Mouse (Mus musculus) kidney, adult 8-10 months (tissue): ENCODE data around the gene Taok2.

Experiments
- DNase-seq, 2 experiments: peaks; one replicate each; pipeline ENCODE4 v3.0.0; 2022

Taok2 gene

DNA sequence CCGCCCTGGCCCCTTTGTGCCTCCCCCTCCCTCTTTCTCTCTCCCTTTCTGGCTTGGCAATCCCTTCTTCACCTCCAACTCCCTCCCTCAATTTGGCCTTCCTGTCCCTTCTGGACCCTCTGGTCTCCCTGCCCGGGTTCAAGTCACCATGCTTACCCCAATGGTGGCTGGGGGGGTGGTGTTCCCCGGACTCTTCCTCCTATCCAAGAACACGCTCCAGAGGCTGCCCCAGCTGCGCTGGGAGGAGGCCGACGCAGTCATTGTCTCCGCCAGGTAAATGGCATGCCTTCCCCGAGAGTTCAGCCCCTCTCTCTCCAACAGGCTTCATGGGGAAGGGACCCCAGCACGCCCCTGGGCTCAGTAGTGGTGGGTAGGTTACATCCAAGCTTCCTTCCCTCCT is 60.6 kb downstream of the Taok2 start:
- no peak for DNase-seq

DNA sequence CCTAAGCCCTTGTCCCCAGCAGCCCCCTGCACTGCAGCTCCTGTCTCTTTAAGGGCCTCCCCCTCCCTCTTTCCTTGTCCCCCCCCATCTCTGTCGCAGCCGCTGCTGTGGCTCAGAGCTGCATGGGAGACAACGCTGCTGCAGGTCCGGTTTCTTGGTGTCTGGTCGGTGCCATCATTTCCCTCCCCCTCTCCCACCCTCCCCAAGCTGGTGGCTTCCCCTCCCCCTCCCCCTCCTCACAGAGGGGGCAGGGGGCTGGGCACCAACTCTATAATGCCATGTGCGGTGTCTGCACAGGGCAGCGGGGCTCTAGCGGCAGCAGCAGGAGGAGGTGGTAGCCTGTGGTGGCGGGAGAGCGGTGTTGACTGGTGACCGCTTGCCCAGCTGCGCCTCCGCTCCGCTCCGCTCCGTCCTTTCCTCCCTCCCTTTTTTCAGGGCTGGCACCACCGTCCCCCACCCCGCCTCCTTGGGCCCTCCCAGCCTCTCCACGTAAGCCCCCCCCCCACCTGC is 61.2 kb downstream of the Taok2 start:
- no peak for DNase-seq

DNA sequence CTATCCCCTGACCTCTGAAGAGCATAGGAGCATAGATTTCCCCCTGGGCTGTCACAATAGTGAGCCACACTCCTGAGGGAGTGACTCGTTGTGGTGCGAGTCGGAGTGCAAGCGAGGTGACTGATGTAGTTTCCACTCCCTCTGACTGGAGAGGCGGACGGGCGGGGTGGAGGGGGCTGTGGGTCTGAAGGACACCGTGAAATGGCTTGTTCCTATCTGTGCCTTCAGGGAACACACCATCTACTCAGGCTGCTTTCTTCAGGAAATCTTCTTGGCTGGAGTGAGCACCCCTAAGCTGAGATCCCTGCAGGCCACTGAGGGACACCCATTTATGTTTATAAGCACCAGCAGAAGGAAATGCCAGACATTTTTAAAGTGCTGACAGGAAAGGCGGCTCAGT is 61.8 kb downstream of the Taok2 start:
- DNase-seq: no peak

DNA sequence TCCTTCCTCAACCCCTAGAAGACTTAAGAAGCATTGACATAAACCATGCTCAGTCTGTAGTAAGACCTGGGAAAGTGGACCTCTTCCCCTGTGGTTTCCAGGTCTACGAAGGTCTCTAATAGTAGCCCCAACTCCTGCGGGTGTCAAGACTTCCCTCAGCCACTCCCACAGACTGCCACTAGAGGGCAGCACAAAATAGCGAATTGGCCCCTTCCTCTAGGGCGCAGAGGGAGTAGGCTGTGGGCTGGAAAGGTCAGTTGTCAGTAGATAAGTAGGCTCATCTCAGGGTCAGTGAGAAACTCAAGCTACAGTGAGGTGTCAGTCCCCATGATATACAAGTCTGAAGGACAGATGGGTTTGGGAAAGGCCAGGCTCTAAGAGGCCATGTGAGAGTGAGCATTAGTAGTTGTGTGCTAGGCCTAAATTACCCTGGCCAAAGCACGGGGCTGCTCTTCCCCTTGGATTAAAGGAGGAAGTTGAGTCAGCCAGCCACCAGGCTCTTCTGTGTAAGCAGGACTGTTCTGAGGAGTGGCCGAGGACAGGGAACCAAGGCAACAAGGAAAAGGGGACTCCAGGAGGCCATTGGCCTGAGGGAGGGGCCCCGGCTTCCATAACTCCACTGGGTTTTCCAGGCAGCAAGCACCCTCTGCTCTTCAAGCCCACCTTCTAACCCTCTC is 62.5 kb downstream of the Taok2 start:
- peak; percentile 61 to 85 for DNase-seq

DNA sequence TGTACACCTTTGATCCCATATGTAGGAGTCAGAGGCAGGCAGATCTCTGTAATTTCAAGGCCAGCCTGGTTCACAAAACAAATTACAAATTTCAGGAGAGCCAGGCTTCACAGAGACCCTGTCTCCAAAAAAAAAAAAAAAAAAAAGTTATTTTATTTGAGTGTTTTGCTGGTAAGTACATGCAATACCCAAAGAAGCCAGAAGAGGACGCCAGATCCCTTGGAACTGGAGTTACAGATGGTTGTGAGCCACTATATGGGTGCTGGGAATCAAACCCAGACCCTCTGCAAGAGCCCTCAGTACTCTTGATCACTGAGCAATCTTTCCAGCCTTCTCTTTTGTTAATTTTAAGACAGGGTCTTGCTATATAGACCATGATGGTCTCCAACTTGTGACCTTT is 65.7 kb downstream of the Taok2 start:
- no peak for DNase-seq

DNA sequence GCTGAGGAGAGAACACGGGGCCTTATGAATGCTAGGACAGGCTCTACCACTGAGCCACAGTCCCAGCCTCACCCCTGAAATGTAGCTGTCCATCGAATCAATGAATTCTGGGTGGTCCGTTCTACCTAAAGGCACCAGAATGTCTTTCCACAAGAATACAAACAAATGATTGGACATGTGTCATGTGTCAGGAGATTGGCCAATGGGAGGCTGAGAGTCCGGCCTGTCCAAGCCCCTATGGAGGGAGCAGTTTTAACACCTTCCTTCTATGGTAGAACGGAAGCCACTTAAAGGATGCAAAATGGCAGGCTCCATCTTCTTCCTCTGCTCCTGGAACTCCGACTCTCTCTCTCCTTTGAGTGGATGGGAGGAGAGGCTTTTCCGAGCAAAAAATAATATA is 66.9 kb downstream of the Taok2 start:
- no peak for DNase-seq

DNA sequence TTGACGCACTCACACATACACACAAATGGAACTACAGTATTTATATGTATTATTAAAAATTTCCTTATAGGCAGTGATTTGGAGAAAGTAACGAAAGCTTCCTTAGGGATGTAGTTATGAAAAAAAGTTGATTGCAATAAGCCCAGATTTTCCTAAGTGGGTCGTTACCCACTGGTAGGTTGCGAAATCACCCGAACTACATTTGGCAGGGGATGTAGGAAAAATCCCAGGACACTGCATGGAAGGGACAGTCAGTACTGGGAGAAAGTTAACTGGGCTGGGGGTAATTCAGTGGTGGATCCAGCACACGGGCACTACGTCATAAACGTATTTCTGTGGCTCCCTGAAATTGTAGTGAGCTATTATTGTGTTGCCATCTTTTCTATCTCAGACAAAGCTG is 68.0 kb downstream of the Taok2 start:
- DNase-seq: no peak

DNA sequence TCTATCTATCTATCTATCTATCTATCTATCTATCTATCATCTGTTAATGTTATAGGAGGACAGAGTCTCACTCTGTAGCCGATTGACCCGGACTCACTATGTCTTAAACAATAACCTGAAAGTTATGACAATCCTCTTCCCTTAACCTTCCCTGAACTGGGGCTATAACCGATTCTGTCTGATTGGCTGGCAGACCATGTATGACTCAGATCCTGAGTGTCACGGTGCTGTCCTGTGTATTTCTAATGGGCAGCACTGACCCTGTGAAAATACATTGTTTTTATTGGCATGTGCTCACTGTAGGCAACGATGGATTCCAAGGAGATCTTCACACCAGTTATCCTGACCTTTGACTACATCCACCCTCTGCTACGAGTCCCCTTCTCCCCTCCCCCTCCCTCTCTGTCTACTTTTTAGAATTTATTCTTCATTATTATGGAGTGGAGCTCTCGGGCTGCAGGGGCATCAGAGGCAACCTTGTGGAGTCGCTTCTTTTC is 68.7 kb downstream of the Taok2 start:
- DNase-seq: no peak
